Mouse (Mus musculus): ENCODE data around the gene Nek4.

DNA sequence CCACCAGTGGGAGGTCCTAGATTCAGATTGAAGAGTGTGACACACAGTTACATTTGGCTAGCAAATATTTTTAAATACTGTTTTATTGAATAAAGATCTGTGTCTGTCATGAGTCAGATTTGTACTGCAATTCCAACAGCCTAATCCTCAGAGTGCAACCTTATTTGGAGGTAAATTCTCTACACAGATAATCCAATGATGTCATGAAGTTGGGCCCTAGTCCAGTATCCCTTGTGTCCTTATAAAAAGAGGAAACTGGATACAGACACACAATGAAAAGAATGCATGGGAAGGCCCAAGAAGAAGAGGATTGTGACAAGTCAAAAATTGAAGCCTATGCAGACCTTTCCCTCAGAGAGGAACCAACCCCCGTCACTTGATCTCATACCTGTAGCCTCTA, 34.7 kb upstream of the Nek4 start:
- no peak for TF ChIP-seq CTCF (IDR thresholded peaks at IDR 0.05; ENCODE audit: low read depth, low read length)
- TF ChIP-seq POLR2A (IDR thresholded peaks at IDR 0.05; ENCODE audit: extremely low read depth, insufficient read depth, low read length) = no peak
